Comparison of ENCODE assay signal across 24 mouse cellular contexts in genomic region chr8:87620225-87620624, GRCm38 (mm10). TPM values are rescaled to one million over a fixed set of nuclear protein-coding genes. Genes with fewer than 3 reads are reported as not detected.
DNase-seq lines count a peak whose midpoint lies in the region; ATAC-seq lines count a peak whose summit lies in the region.
"Had no signal": no experiment of that assay in that cellular context is flagged by ENCODE, and none has a peak within 500 bp of the region (broad histone marks: within the 10 kb centered on the region; RNA-seq: fewer than 3 reads in every experiment).

No protein-coding gene starts in this region.

- 0 out of 2 replicates have a peak, but pooled peaks cover 2% of the 10 kb centered on the region for H3K27me3 ChIP-seq in hindbrain, embryonic 13.5 days
- H3K27me3 ChIP-seq in hindbrain, embryonic 10.5 days (ENCODE audit: insufficient read depth, poor library complexity, severe bottlenecking): no peaks in the 10 kb centered on the region; the same call in 1 of the 2 replicates
- H3K27me3 ChIP-seq in hindbrain, embryonic 16.5 days (replicated peaks; ENCODE audit: control insufficient read depth, insufficient read depth, low read length): no peaks in the 10 kb centered on the region
- H3K27me3 ChIP-seq in kidney, embryonic 14.5 days (ENCODE audit: control insufficient read depth, insufficient read depth, low read length): no peaks in the 10 kb centered on the region; the same call in 1 of the 2 replicates
- H3K27me3 ChIP-seq: CH12.LX; liver, embryonic 13.5 days had no signal

- H3K27ac ChIP-seq in hindbrain, embryonic 13.5 days: peak overlapping the region; percentile 74
- no peak overlapping the region for H3K27ac ChIP-seq in hindbrain, embryonic 10.5 days
- H3K27ac ChIP-seq in hindbrain, embryonic 16.5 days (ENCODE audit: low read depth, low read length): peak overlapping the region; percentile 20
- H3K27ac ChIP-seq in kidney, embryonic 14.5 days (ENCODE audit: low read depth, low read length): no peak overlapping the region
- H3K27ac ChIP-seq: forebrain, embryonic 12.5 days; heart, embryonic 13.5 days; limb, embryonic 13.5 days; liver, embryonic 13.5 days; lung, embryonic 15.5 days had no signal

- no peaks in the 10 kb centered on the region for H3K36me3 ChIP-seq in hindbrain, embryonic 13.5 days
- no peaks in the 10 kb centered on the region for H3K36me3 ChIP-seq in hindbrain, embryonic 10.5 days
- H3K36me3 ChIP-seq in hindbrain, embryonic 16.5 days (ENCODE audit: control insufficient read depth, insufficient read depth, low read length): no peaks in the 10 kb centered on the region
- no peaks in the 10 kb centered on the region for H3K36me3 ChIP-seq in kidney, embryonic 14.5 days (ENCODE audit: control insufficient read depth, insufficient read depth, low read length)
- H3K36me3 ChIP-seq: forebrain, embryonic 12.5 days; heart, embryonic 13.5 days; limb, embryonic 13.5 days; liver, embryonic 13.5 days; lung, embryonic 15.5 days had no signal

- peak; percentile 68; the same call in 1 of the 2 replicates for ATAC-seq in hindbrain, embryonic 13.5 days (ENCODE audit: low FRiP score)
- peak; percentile 83 for ATAC-seq in cerebellum, adult (ENCODE audit: insufficient number of reproducible peaks, low FRiP score, low TSS enrichment)
- peak; percentile 78; the same call in 1 of the 2 replicates for ATAC-seq in hindbrain, embryonic 16.5 days
- no peak for ATAC-seq in kidney, embryonic 14.5 days (ENCODE audit: low FRiP score, low TSS enrichment)

- H3K4me3 ChIP-seq in hindbrain, embryonic 13.5 days: no peak overlapping the region
- H3K4me3 ChIP-seq in hindbrain, embryonic 10.5 days: no peak overlapping the region
- no peak overlapping the region for H3K4me3 ChIP-seq in hindbrain, embryonic 16.5 days (ENCODE audit: low read length)
- H3K4me3 ChIP-seq in kidney, embryonic 14.5 days (ENCODE audit: low read length): no peak overlapping the region
- H3K4me3 ChIP-seq: forebrain, embryonic 12.5 days; heart, embryonic 13.5 days; limb, embryonic 13.5 days; liver, embryonic 13.5 days; lung, embryonic 15.5 days had no signal

- no peak overlapping the region for H3K4me2 ChIP-seq in hindbrain, embryonic 13.5 days
- H3K4me2 ChIP-seq in hindbrain, embryonic 16.5 days (ENCODE audit: low read length): no peak overlapping the region
- no peak overlapping the region for H3K4me2 ChIP-seq in kidney, embryonic 14.5 days (replicated peaks; ENCODE audit: low read depth, low read length)
- H3K4me2 ChIP-seq: forebrain, embryonic 12.5 days; heart, embryonic 13.5 days; limb, embryonic 13.5 days; liver, embryonic 13.5 days; lung, embryonic 15.5 days had no signal

- H3K4me1 ChIP-seq in hindbrain, embryonic 13.5 days (replicated peaks): peaks cover 23% of the 10 kb centered on the region
- peaks cover 4% of the 10 kb centered on the region; the same call in 1 of the 2 replicates for H3K4me1 ChIP-seq in hindbrain, embryonic 10.5 days (replicated peaks)
- H3K4me1 ChIP-seq in hindbrain, embryonic 16.5 days (ENCODE audit: control insufficient read depth, insufficient read depth, low read depth, low read length): peaks cover 10% of the 10 kb centered on the region
- H3K4me1 ChIP-seq in kidney, embryonic 14.5 days (ENCODE audit: control insufficient read depth, insufficient read depth, low read length): no peaks in the 10 kb centered on the region
- H3K4me1 ChIP-seq: limb, embryonic 13.5 days; liver, embryonic 13.5 days had no signal

- no peak overlapping the region for H3K9ac ChIP-seq in hindbrain, embryonic 13.5 days
- H3K9ac ChIP-seq in hindbrain, embryonic 16.5 days (ENCODE audit: low read depth, low read length): no peak overlapping the region
- no peak overlapping the region for H3K9ac ChIP-seq in kidney, embryonic 14.5 days (ENCODE audit: low read depth, low read length)
- H3K9ac ChIP-seq: forebrain, embryonic 12.5 days; heart, embryonic 13.5 days; limb, embryonic 13.5 days; liver, embryonic 13.5 days; lung, embryonic 15.5 days had no signal

- H3K9me3 ChIP-seq in hindbrain, embryonic 13.5 days: no peaks in the 10 kb centered on the region
- H3K9me3 ChIP-seq in hindbrain, embryonic 10.5 days: no peaks in the 10 kb centered on the region
- H3K9me3 ChIP-seq in hindbrain, embryonic 16.5 days (ENCODE audit: control insufficient read depth, low read length): no peaks in the 10 kb centered on the region
- H3K9me3 ChIP-seq in kidney, embryonic 14.5 days (ENCODE audit: control insufficient read depth, low read length): no peaks in the 10 kb centered on the region
- H3K9me3 ChIP-seq: forebrain, embryonic 12.5 days; heart, embryonic 13.5 days; limb, embryonic 13.5 days; liver, embryonic 13.5 days; lung, embryonic 15.5 days had no signal

- DNase-seq in hindbrain, embryonic 10.5 days (ENCODE audit: low spot score): no peak
- DNase-seq in cerebellum, adult 9-11 months: peak; percentile 82
- no peak for DNase-seq in layer of hippocampus, adult 18-20 months (ENCODE audit: low spot score in 2 of 2)
- DNase-seq: gastrocnemius, postnatal 10 days; heart, adult 18-20 months; kidney, adult 8-10 months; kidney, postnatal 25 days; liver, embryonic 13.5 days; lung, postnatal 4 days; thymus, postnatal 36 days had no signal

- WGBS in hindbrain, embryonic 13.5 days: 62% methylated on average over 6 of the region's 6 CpGs
- WGBS in hindbrain, embryonic 10.5 days: 68% methylated on average over 6 of the region's 6 CpGs
- 52% methylated on average over 6 of the region's 6 CpGs for WGBS in hindbrain, embryonic 16.5 days
- 63% methylated on average over 6 of the region's 6 CpGs for WGBS in kidney, embryonic 14.5 days

RNA-seq across cellular contexts. Expression of gene 4933402J07Rik, which starts 56.6 kb away (rescaled TPM):
- not detected in 2 replicates for polyA plus RNA-seq in hindbrain, embryonic 13.5 days (2015; fragmentation: Nextera tagmentation; extraction: Ambion mirVana)
- not detected in 2 replicates for polyA plus RNA-seq in hindbrain, embryonic 10.5 days (2016; fragmentation: Nextera tagmentation; extraction: Ambion mirVana)
- polyA plus RNA-seq in hindbrain, embryonic 16.5 days (2015; fragmentation: Nextera tagmentation; extraction: Ambion mirVana): not detected in 2 replicates
- total RNA-seq in layer of hippocampus, adult 18-20 months (2021): not detected
- not detected in 2 replicates for polyA plus RNA-seq in kidney, embryonic 14.5 days (2014; fragmentation: Nextera tagmentation; extraction: Ambion mirVana)
- total RNA-seq: CH12.LX; gastrocnemius, postnatal 10 days; heart, adult 18-20 months; heart, postnatal 25 days; layer of hippocampus, postnatal 10 days; MEL had no signal
- polyA plus RNA-seq: forebrain, embryonic 12.5 days; heart, embryonic 13.5 days; intestine, embryonic 14.5 days; limb, embryonic 13.5 days; liver, embryonic 13.5 days; lung, embryonic 15.5 days; neural tube, embryonic 11.5 days had no signal

Comparison
In these comparisons a context has a peak if more than half of its experiments do, and no peak if none do; other contexts are left out.
1. H3K27ac ChIP-seq: peak in hindbrain, embryonic 13.5 days (single experiment) and hindbrain, embryonic 16.5 days (single experiment); none in hindbrain, embryonic 10.5 days (single experiment) and kidney, embryonic 14.5 days (single experiment).